Mouse (Mus musculus) neural tube, embryonic 13.5 days (tissue): ENCODE results near the gene Vat1l. TPM values are rescaled to one million over a fixed set of nuclear protein-coding genes. Genes with fewer than 3 reads are reported as not detected.
A peak's percentile ranks its signal among the peaks of the same experiment; 100 is the strongest.

Experiments
- ATAC-seq: fragments of 200-750 bp; cut with Nextera tagmentation; 2 replicates; pipeline ENCODE4 v1.8.0; 2017; ENCODE audit warnings: low read depth, mild to moderate bottlenecking, moderate TSS enrichment, moderate library complexity
- H3K27ac ChIP-seq: fragments of 300-500 bp; sonication (generic); replicated peaks from 2 replicates; pipeline ENCODE4 v1.5.1; 2015; ENCODE audit warnings: moderate library complexity, mild to moderate bottlenecking, inconsistent platforms
- H3K27me3 ChIP-seq: fragments of 300-500 bp; sonication (generic); 2 replicates; pipeline ENCODE4 v1.6.1; 2015; ENCODE audit warnings: mild to moderate bottlenecking, inconsistent platforms
- H3K36me3 ChIP-seq: fragments of 300-500 bp; sonication (generic); 2 replicates; pipeline ENCODE4 v1.6.1; 2015; ENCODE audit warnings: mild to moderate bottlenecking, inconsistent platforms
- H3K4me1 ChIP-seq: fragments of 300-500 bp; sonication (generic); replicated peaks from 2 replicates; pipeline ENCODE4 v1.6.1; 2015; ENCODE audit warnings: inconsistent platforms
- H3K4me2 ChIP-seq: fragments of 300-500 bp; sonication (generic); 2 replicates; pipeline ENCODE4 v1.6.1; 2015; ENCODE audit warnings: inconsistent platforms, mild to moderate bottlenecking, moderate library complexity
- H3K4me3 ChIP-seq: fragments of 300-500 bp; sonication (generic); 2 replicates; pipeline ENCODE4 v1.5.1; 2015; ENCODE audit warnings: mild to moderate bottlenecking, inconsistent platforms
- H3K9ac ChIP-seq: fragments of 300-500 bp; sonication (generic); 2 replicates; pipeline ENCODE4 v1.6.1; 2015; ENCODE audit warnings: moderate library complexity, mild to moderate bottlenecking, inconsistent platforms
- H3K9me3 ChIP-seq: fragments of 300-500 bp; sonication (generic); 2 replicates; pipeline ENCODE4 v1.6.1; 2016; ENCODE audit warnings: inconsistent platforms
- WGBS: fragments of 180-500 bp; shearing (Covaris S2); methylation state at CpG from one replicate; pipeline ENCODE4 v1.1.7; 2015; 5-methylcytosine and 5-hydroxymethylcytosine counted together
- polyA plus RNA-seq: library from polyadenylated mRNA; unstranded; fragments of >200 nt; fragmentation: Nextera tagmentation; extraction: Ambion mirVana; gene quantifications from 2 replicates; pipeline ENCODE4 v1.2.1, GENCODE M21; 2015

Gene Vat1l
- polyA plus RNA-seq, 1 experiment from 2014 or later: 21.4 TPM

DNA sequence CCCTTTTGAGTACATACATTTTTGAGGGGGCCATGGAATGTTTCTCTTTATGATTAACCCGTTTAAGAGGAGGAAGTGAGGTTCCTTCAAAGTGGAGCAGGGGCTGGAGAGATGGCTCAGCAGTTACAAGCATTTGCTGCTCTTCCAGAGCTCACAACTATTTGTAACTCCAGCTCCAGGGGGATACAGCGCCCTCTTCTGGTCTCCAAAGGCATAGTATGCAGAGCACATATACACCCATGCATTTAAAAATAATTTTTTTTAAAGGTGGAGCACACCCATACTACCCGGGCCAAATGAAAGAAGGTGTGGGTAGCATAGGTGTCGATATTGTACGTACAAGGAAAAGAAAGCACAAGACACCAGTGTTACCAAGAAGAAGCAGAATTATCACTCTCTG, 157.8 kb downstream of the Vat1l start:
- Histone ChIP-seq H3K27me3 (no peaks in the 10 kb centered on the region), H3K9me3 (no peaks in the 10 kb centered on the region), H3K36me3 (no peaks in the 10 kb centered on the region), H3K9ac (no peak overlapping the region), H3K4me3 (no peak overlapping the region), H3K27ac (no peak overlapping the region), H3K4me2 (no peak overlapping the region), H3K4me1 (0 out of 2 replicates have a peak, but pooled peaks cover 2% of the 10 kb centered on the region)
- 67% methylated on average over 5 of the region's 5 CpGs for WGBS
- ATAC-seq: no peak

DNA sequence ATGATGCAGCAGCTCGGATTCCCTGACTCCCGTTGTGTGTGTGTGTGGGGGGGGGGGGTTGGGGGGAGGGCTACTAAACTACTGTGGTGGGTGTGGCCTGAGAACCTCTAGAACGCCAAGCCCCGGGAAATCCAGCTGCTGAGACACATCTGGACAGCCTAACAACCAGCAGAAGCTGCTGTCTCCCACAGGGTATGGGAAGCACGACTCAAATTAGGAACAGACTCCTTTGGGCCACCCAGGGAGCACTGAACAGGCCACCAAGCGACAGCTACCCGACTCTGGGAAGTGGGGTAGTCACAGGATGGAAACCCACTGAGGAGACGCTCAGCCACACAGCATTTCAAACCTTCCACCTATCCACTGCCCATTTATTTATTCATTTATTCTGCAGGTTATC, 158.2 kb downstream of the Vat1l start:
- H3K36me3 ChIP-seq: no peaks in the 10 kb centered on the region
- H3K4me2 ChIP-seq: no peak overlapping the region
- no peak overlapping the region for H3K27ac ChIP-seq
- H3K27me3 ChIP-seq: no peaks in the 10 kb centered on the region
- no peaks in the 10 kb centered on the region for H3K9me3 ChIP-seq
- 0 out of 2 replicates have a peak, but pooled peaks cover 2% of the 10 kb centered on the region for H3K4me1 ChIP-seq
- no peak overlapping the region for H3K9ac ChIP-seq
- no peak for ATAC-seq
- WGBS: 67% methylated on average over 8 of the region's 8 CpGs
- H3K4me3 ChIP-seq: no peak overlapping the region

DNA sequence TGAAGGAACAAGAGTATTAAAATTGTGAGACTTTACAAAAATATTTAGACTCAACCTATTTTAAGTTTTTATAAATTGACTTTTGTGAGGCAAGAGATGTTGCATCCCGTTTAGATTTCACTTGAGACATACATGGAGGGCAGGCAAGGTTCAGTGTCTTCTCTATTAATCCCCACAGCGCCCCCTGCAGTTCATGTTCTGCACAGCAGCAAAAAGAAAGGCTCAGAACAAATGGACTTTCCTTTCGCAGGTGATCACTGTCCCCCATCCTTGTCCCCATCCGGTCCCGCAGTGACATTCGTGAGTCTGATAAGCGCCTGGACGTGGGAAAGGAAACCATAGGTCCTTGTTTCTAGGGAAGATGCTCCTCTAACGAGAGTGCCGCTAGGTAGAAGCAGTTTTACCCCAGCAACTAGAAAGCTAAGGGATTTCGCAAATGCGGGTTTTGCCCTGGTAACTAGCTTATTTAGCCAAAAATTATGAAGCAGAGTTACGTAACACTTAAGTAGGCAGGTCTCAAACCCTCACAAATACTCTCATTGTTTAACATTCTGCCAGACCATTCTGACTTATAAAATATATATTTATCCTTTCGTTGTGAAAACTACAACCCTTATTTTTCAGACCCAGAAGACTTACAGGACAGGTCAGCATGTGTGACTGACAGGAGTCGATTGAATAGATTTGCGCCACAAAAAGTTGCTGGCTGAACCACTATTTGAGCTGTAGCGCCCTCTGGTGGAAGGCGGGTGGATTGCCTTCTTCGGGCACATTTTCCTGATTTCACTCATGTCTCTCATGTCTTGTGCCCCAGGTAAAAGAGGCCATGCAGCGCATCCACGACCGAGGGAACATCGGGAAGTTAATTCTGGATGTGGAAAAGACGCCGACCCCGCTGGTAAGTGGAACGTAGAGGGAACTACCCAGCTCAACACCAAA, 163.9 kb downstream of the Vat1l start:
- no peaks in the 10 kb centered on the region for H3K27me3 ChIP-seq
- H3K4me1 ChIP-seq: peaks cover 5% of the 10 kb centered on the region; the same call in 1 of the 2 replicates
- WGBS: 35% methylated on average over 27 of the region's 27 CpGs
- H3K4me2 ChIP-seq: peak overlapping the region; percentile 25; the same call in 1 of the 2 replicates
- no peaks in the 10 kb centered on the region for H3K9me3 ChIP-seq
- no peaks in the 10 kb centered on the region for H3K36me3 ChIP-seq
- H3K4me3 ChIP-seq: no peak overlapping the region
- ATAC-seq: peak; percentile 47; the same call in 1 of the 2 replicates
- H3K9ac ChIP-seq: no peak overlapping the region
- H3K27ac ChIP-seq: peak overlapping the region; percentile 68

DNA sequence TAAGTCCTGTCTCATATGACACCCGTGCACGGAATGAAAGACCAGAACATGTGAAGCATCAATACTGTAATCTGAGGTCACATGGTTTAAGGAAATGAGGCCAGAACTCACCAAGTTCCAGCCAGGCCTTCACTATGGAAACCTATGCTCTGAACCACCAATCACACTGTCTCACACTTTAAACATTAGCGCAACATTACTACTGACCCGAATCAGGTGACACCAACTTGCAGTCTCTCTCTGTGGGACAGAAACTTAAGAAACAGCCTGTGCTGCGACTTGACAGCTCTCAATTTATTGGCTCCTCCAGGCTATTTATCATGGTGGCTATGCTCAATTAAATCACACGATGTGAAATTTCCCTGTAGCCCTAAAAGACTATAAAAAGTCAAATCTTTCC, 169.0 kb downstream of the Vat1l start:
- no peaks in the 10 kb centered on the region for H3K36me3 ChIP-seq
- no peak overlapping the region for H3K27ac ChIP-seq
- no peak for ATAC-seq
- no peak overlapping the region for H3K4me3 ChIP-seq
- H3K4me2 ChIP-seq: no peak overlapping the region
- no peaks in the 10 kb centered on the region for H3K27me3 ChIP-seq
- peaks cover under 1% of the 10 kb centered on the region for H3K4me1 ChIP-seq
- H3K9ac ChIP-seq: no peak overlapping the region
- 65% methylated on average over 6 of the region's 6 CpGs for WGBS
- H3K9me3 ChIP-seq: no peaks in the 10 kb centered on the region

DNA sequence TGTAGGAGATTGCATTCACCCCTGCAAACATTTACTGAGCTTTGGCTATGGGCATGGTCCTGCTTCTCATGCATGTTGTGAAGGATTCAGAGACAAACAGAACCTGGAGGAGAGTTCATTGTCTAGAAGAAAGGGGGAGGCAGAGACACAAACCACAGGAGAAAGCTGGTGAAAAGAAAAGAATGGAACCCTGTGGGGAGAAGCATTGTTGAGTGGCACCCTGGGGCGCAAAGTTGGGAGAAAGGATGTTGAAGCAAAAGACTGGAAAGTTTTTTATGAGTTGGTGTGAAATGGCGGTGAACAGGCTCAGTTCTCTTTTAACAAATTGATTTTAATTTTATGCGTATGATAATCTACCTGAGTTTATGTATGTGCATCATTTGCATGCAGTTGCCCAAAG, 178.8 kb downstream of the Vat1l start:
- Histone ChIP-seq H3K4me1 (no peaks in the 10 kb centered on the region), H3K9ac (no peak overlapping the region), H3K27ac (no peak overlapping the region), H3K9me3 (no peaks in the 10 kb centered on the region), H3K4me3 (no peak overlapping the region), H3K27me3 (no peaks in the 10 kb centered on the region), H3K36me3 (no peaks in the 10 kb centered on the region), H3K4me2 (no peak overlapping the region)
- no peak for ATAC-seq
- WGBS: 79% methylated on average over 3 of the region's 3 CpGs

DNA sequence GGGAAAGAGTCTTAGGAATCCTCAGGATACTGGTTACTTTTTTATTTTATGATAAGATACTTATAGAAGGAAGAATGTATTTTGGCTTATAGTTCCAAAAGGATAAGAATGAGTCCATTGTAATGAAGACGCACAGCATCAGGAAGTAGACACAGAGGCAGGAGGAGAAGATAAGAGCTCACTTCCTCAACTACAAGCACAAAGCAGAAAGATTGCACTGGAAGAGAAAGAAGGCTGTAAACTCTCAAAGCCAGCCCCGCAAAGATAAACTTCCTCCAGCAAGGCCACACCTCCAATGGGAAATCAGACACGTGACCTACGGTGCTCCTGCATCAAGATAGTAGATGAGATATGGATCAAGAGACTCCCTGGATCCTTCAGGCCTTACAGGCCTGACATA, 182.1 kb downstream of the Vat1l start:
- Histone ChIP-seq H3K27ac (no peak overlapping the region), H3K4me1 (no peaks in the 10 kb centered on the region), H3K4me3 (no peak overlapping the region), H3K9me3 (no peaks in the 10 kb centered on the region), H3K4me2 (no peak overlapping the region), H3K27me3 (no peaks in the 10 kb centered on the region), H3K36me3 (no peaks in the 10 kb centered on the region), H3K9ac (no peak overlapping the region)
- ATAC-seq: no peak
- 85% methylated on average over 4 of the region's 4 CpGs for WGBS

DNA sequence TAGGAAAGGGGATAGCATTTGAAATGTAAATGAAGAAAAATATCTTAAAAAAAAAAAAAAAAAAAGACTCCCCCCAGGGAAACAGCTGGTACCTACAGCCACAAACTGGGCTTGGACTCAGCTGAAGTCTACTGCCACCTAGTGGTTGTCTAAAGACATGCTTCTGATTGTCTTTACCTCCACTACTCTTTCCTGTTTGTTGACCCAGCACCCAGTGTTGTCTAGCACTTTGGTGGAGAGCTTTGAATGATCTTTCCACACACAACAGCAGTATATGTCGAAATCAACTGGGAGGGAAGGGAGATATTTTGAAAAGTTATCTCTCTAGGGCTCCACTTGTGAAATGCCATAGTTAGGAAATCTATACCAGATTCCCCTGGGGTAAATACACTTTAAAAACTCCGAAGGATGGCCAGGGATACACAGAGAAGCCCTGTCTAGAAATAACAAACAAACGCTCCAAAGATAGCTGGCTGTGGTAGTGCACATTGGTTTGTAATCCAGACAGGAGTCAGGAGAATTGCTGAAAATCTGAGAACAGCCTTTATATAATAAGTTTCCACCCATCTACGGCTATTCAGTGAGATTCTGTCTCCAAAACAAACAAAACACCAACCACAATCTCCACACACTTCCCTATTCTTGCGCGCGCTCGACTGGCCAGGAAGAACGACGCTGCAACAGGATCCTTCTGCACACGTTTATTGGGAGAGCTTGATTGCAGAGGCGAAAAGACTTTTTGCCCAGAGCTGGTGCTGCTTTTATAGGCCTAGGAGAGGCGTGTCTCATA, 185.2 kb downstream of the Vat1l start:
- 89% methylated on average over 11 of the region's 13 CpGs for WGBS
- Histone ChIP-seq H3K27me3 (no peaks in the 10 kb centered on the region), H3K9ac (no peak overlapping the region)

DNA sequence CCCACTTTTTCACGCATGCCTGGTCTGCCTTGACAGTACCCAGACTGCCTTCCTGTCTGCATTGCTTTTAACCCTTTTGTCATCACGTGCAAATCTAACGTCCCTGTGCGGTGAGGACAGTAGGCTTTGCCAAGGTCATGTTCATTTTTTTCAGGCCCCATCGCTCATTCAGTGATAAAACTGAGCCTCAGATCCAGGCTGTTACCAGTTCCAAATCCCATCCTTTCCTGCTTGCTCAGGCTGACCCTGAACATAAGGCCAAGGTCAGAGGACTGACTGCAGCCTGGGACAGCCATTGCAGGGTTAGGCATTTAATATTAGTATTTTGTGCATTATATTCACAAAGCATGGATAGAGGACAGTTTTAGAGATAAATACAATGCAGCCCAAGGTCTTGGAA, 192.9 kb downstream of the Vat1l start:
- WGBS: 88% methylated on average over 5 of the region's 5 CpGs
- no peaks in the 10 kb centered on the region for H3K27me3 ChIP-seq
- H3K27ac ChIP-seq: no peak overlapping the region
- no peak for ATAC-seq
- no peak overlapping the region for H3K4me2 ChIP-seq
- H3K4me1 ChIP-seq: no peaks in the 10 kb centered on the region
- no peak overlapping the region for H3K4me3 ChIP-seq
- H3K9ac ChIP-seq: no peak overlapping the region
- no peaks in the 10 kb centered on the region for H3K9me3 ChIP-seq
- H3K36me3 ChIP-seq: no peaks in the 10 kb centered on the region

More for the DNA sequence above, 185.2 kb downstream of the Vat1l start:
- no peak for ATAC-seq
- Histone ChIP-seq H3K4me1 (no peaks in the 10 kb centered on the region), H3K36me3 (no peaks in the 10 kb centered on the region), H3K9me3 (no peaks in the 10 kb centered on the region), H3K4me3 (no peak overlapping the region), H3K27ac (no peak overlapping the region), H3K4me2 (no peak overlapping the region)

DNA sequence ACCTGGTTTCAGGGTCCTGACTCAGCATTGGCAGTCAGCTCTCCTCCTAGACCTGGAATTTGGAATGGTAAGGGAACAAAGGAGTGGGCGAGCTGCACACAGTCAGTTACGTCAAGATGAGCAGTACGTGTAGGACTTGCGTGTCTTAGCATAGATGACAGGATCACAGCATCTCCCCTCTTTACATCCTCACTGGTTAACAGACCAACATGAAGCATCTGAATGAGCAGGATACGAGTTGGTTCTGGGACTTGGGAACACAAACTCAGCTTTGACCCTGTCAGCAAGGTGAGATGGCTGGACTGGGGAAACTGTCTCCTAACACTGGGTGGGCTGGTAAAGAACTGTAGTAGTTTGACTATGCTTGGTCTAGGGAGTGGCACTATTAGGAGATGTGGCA, 193.9 kb downstream of the Vat1l start:
- Histone ChIP-seq H3K9ac (no peak overlapping the region), H3K27ac (no peak overlapping the region), H3K4me2 (no peak overlapping the region), H3K4me3 (no peak overlapping the region), H3K9me3 (no peaks in the 10 kb centered on the region), H3K4me1 (no peaks in the 10 kb centered on the region), H3K36me3 (no peaks in the 10 kb centered on the region), H3K27me3 (no peaks in the 10 kb centered on the region)
- ATAC-seq: no peak
- 97% methylated on average over 5 of the region's 5 CpGs for WGBS

DNA sequence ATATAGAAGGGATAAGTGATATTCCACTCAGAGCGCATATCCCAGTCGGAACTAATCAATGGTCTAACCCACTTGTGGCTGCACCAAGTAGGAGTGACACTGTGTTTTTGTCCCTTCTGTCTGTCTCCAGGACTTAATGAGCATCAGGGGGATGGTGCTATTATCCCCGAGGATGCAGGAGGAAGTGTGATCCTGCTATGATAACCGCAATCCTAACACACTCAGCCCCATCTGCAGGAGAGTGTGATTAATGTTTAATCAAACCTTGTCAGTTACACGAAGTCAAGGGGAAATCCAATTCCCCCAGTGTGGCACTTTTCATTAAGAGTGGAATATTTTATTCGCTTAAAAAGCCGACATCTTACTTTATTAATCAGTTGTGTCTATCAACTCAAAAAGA, 196.3 kb downstream of the Vat1l start:
- WGBS: 44% methylated on average over 7 of the region's 7 CpGs

DNA sequence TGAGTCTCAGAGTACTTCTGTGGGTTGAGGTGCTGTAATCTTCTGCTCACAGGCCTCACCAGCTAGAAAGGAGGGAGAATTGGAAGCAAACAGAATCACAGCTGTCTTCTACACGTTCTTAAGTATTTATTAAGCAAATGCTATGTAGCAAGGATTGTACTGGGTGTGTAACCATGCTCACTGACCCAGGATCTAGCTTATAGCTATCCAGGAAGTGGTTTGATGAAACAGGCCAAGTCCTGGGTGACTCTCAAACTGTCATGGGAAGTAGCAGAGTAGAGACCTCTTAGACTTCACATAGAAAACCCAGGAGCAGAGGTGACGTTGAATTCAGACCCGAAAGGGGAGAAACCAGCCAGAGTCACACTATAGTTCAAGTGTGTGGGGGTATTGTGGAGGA, 206.0 kb downstream of the Vat1l start:
- H3K9ac ChIP-seq: no peak overlapping the region
- H3K4me2 ChIP-seq: no peak overlapping the region
- H3K4me3 ChIP-seq: no peak overlapping the region
- no peak for ATAC-seq
- 81% methylated on average over 3 of the region's 3 CpGs for whole genome bisulfite sequencing
- H3K27ac ChIP-seq: no peak overlapping the region
- no peaks in the 10 kb centered on the region for H3K9me3 ChIP-seq
- no peaks in the 10 kb centered on the region for H3K36me3 ChIP-seq
- H3K27me3 ChIP-seq: no peaks in the 10 kb centered on the region
- H3K4me1 ChIP-seq: no peaks in the 10 kb centered on the region

More for the DNA sequence above, 196.3 kb downstream of the Vat1l start:
- no peak overlapping the region for H3K4me3 ChIP-seq
- no peaks in the 10 kb centered on the region for H3K9me3 ChIP-seq
- H3K4me1 ChIP-seq: no peaks in the 10 kb centered on the region
- H3K9ac ChIP-seq: no peak overlapping the region
- ATAC-seq: no peak
- H3K36me3 ChIP-seq: no peaks in the 10 kb centered on the region
- no peaks in the 10 kb centered on the region for H3K27me3 ChIP-seq
- H3K27ac ChIP-seq: no peak overlapping the region
- no peak overlapping the region for H3K4me2 ChIP-seq

DNA sequence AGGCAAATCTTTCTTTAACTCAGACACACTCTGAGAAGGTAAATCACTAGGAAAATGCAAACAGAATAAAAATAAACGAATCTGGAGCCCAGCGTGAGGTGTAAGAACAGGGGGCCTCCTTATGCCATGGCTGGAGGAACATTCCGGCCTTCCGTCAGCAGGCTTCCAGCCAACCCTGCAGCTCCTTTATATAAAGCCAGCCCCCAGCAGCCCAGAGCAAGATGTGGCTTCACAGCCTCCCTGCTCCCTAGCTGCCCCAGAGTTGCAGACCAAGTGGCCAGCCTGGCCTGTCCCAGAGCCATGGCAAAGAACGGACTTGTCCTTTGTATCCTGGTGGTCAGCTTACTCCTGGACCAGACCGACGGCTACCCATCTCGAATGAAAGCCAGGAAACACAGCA, 212.4 kb downstream of the Vat1l start, which contains the start of gene Clec3a:
Gene Clec3a, plus strand, starts transcription at position 301 of the 400 bp plus-strand sequence.
- H3K4me1 ChIP-seq: no peaks in the 10 kb centered on the region
- no peak within 1 kb of the TSS for H3K27ac ChIP-seq
- H3K9ac ChIP-seq: no peak within 1 kb of the TSS
- WGBS: 86% methylated on average over 8 of the region's 8 CpGs
- no peak within 1 kb of the TSS for H3K4me2 ChIP-seq
- H3K4me3 ChIP-seq: no peak within 1 kb of the TSS
- H3K27me3 ChIP-seq: no peaks in the 10 kb centered on the region
- no peaks in the 10 kb centered on the region for H3K9me3 ChIP-seq
- H3K36me3 ChIP-seq: no peaks in the 10 kb centered on the region
- ATAC-seq: no peak
